Mouse (Mus musculus) neural tube, embryonic 14.5 days (tissue): ENCODE results near the gene Spata6. TPM values are rescaled to one million over a fixed set of nuclear protein-coding genes. Genes with fewer than 3 reads are reported as not detected.

Source experiments
- polyA plus RNA-seq: library from polyadenylated mRNA; unstranded; fragments of >200 nt; fragmentation: Nextera tagmentation; extraction: Ambion mirVana; gene quantifications from 2 replicates; pipeline ENCODE4 v1.2.1, GENCODE M21; 2014

The Spata6 gene
- polyA plus RNA-seq, 1 experiment from 2014 or later = 11.8 TPM

Other genes starting within 250 kb of the Spata6 start
- not detected in 2 replicates for gene Slc5a9, start 182.9 kb downstream of the Spata6 start, polyA plus RNA-seq
- gene Skint8, start 199.4 kb downstream of the Spata6 start, polyA plus RNA-seq = not detected in 2 replicates